Mouse (Mus musculus): ENCODE measurements around the gene Gjc2.

Gene Gjc2

DNA sequence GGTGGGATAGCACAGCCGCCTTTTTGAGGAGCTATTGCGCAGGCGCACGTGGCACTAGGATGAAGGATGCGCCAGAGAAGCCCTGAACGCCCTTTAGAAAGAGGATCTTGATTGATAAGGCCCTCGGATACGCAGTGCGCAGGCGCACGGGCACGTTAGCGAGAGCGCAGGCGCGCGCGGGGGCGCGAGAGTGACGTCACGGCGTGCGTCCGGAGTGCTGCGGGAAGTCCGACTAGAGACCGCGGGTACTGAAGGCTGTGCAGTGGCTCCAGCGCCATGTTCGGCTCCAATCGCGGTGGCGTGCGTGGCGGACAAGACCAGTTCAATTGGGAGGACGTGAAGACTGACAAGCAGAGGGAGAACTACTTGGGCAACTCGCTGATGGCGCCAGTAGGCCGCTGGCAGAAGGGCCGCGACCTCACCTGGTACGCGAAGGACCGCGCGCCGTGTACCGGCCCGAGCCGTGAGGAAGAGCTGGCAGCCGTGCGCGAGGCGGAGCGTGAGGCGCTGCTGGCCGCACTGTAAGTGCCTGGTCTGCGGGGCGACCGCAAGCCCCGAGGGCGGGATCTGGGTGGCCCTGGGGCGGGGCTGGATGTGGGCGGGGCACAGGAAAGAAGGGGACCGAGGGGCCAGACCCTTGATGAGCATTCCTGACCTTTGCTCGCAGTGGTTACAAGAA lies 25.3 kb upstream of the Gjc2 start, which contains the start of gene 2310033P09Rik:
TSS of gene 2310033P09Rik (plus strand) at position 169 of the 679 bp plus-strand sequence.
- DNase-seq, result peak; percentile 96

DNA sequence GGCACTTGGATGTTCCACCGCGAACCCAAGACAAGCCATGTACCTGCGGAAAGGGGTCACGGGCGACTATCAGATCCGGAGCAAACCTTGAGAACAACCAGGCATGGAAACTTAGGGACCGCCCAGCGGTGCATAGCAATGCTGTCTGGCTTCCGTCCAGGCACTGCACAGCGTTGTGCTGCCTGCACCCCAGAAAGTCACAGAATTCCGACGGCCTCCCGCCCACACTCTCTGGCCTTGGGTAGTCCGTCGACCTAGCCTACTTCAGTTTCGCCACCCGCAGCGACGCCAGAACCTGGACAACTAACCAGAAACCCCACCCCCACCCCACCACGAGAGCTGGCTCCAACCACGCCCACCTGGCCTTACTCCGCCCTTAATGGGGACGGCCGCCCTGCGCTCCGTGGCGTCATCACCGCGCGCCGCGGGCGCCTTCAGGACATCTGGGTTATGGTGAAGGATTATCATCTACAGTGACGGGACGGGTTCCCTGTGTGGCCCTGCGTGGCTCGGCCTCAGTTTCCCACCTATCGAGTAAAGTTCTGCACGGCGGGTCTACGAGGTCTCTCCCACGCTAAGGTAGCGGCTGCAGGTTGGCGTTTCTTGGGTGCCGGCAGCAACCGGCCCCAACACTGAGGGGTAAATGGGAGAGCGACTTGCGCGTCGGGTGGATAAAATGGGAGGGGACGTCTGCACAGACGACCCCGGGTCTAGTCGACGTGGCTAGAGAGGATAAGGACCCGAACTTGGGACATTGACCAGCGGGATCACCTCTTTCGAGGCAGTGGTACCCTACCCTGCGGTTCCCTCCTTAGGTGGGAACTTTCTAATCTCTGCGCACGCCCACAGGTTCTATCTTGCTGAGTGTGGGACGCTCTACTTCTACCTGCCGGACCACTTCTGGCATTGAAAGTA lies 19.3 kb upstream of the Gjc2 start, which contains the start of gene Mrpl55:
TSS of gene Mrpl55 (plus strand) at position 406 of the 915 bp plus-strand sequence.
- peak; percentile 91 for DNase-seq

DNA sequence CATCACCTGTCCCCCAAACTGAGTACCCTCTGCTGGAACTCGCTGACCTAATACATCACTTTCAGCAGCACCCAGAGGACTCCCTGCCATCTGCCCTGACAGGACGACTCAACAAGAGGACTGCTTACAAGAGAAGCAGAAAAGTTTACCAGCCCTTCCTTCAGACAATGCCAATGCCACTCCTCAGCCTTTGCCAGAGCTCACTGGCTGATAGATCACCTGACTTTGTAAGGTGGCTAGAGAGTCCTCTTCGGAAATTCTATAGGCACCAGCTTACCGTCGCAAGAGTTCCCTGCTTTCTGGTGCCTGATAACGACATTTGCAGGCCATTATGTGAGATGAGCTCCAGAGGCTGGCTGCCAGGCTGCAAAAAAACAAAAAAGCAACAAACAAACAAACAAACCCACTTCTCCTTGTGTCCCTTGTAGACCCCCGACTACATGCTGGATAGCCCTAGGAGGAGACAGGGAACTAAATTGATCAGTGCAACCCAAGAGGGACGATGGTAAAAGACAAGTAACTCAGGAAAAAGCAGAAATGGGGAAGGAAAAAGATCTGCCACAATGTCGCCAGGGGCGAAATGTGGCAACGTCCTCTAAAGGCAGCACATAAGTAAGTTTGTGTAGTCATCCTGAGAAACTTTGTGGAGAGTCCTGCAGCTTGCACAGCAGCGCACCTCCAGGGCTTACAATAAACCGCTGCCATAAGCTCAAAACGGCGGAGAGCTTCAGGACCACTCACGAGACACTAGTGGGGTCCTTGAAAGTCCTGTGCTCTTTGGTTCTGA lies 18.4 kb upstream of the Gjc2 start:
- no peak for DNase-seq

DNA sequence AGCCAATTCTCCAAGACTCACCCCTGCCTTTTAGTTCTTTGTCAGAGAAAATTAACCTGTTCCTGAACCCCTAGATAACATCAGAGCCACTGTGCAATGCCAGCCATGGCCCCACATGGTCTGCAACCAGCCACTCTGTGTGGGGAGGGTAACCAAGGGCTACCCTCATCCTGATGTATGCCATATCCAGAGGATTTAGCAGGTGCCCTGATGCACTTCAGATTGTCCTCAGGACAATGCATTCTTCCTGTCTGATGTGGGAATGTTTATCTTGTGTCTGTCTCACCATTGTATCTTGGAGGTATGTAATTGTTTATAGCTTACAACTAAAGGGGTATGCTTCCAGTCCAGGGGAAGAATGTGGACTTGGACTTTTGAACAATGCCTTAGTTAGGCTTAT lies 13.2 kb upstream of the Gjc2 start:
- no peak for DNase-seq

DNA sequence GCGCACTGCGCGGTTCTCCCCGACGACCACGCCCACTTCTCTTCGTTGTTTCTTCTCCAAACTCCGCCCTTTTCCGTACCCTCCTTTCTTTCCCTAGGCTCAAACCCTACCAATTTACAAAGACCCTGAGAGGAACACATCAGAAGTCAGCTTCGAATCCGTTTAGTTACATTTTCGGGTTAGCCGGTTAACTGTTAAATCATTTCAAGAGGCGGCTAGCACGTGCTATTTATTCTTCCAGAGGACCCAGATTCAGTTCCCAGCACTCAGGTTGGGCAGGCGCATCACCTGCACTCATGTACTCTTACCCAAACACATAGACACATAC lies 9.0 kb upstream of the Gjc2 start, which contains the start of gene Guk1:
TSS of gene Guk1 (minus strand) at position 154 of the 328 bp plus-strand sequence.
- no peak for DNase-seq

DNA sequence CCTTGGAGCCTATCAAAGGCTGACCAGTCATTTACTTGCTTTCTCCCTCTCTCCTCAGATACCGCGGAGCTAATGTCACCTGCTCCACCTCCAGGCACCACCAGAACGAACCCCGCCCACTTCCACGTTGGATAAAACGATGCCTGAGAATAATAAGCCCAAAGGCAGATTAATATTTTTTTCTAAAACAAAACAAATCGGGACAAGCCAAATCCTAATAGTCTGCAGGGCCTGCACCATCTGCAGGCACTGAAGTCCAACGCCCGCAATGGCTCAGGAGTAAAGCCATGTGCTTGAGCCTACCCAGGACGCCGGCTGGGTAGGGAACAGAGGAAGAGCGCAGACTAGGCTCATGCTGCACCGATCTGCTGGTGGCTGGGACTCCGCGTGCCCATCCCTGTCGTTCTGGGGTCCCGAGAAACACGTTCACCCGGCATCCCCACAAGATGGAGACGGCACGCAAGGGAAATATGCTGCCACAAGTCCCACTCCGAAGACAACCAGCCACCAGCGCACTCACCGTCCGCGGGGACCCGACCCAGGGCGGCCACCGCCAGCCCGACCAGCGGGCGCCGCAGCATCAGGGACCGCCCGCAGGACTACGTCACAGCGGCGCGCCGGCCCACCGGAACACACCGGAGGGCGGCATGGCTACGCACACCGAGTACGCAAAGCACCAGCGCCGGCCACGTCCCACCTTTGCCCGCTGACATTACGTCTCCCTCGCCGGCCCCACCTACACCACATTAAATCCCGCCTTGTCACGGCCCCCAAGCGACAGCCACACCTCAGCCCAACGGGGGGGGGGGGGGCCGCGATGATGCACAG lies 8.4 kb upstream of the Gjc2 start:
- peak; percentile 95 for DNase-seq

DNA sequence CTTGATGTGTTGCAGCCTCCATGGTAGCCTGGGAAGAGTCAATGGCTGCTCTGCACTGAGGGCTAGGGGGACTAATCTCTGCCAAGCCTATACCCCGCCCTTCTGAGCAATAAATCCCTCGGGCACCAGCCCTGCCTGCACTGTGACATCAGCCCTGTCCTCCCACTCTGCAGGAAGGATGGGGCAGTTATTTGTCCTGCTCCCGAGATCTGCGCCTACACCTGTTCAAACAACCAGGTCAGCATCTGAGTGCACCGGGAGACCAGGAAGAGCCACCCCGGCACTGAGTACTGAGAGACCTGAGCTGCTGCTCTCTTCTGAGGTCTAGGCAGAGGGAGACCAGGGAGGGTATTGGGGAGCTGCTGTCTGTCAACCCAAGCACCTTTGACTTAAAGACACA lies 4.7 kb upstream of the Gjc2 start:
- DNase-seq, result no peak

DNA sequence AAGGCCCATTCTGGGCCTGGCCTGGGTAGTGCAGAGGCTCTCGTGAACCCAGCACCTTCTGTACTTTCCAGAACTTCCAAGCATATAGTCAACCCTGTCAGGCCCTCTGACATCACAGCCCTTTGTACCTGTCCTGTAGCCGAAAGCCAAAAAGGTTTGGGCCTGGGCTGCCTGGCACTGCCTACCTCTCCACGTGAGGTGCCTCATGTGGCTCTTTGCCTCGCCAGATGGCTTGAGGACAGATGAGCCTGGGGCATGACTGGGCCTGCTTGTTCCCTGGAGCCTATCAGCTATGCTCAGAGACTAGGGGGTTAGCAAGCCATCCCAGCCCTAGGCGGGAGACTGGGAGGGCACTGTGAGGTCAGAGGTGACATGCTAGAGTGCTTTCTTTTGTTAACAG lies 2.5 kb upstream of the Gjc2 start:
- no peak for DNase-seq

DNA sequence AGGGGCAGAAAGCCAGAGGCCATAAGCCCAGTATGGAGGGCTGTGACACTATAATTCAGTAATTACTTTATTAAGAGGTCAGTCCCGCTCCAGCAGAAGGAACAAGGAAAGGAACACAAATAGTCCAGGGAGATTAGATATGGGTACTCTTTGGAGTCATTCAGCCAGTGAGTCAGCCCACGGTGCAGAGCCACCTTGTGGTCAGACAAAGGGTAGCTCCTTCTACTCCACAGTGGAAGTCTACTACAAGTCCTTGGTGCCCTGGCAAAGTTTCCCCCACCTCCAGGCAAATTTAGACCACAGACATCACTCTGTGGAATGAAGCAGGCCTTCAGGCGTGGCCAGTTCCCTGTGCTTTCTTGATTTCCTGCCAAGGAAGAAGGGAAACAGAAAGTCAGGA lies 808 bp upstream of the Gjc2 start:
- DNase-seq, result peak; percentile 31

DNA sequence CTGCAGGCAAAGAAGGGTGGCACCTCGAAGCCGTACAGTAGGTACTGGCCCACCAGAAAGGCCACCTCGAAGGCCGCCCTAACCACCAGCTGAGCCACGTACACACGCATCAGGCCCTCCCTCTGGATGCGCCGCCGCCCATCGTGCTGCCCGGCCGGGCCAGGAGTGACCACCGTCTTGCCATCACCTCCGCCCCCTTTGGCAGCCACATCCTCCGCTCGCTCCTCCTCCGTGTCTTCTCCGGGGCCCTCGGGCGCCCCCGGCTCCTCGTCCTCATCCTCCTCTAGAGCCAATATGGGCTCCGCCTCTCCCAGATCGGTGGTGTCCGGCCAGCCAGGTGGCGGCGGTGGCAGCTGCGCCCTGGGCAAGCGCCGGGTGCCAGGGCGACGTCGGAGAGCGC lies 6.1 kb downstream of the Gjc2 start:
- no peak for DNase-seq

DNA sequence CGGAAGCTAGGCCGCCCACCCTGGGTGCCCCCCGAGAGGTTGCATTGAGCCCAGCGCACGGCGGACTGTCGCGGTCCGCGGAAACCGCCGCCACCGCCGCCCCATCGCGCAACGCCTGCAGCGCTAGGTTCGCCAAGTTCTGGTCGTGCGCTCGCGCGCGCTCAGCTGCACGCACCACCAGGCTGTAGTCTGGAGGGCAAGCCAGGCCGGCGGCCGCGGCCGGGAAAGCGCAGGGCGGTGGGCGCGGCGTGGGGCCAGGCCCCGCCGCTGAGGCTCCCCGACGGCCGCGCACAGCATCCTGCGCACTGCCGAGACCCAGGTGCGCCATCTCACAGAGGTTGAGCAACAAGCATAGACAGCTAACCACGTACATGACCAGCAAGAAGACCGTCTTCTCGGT lies 6.5 kb downstream of the Gjc2 start:
- DNase-seq, result no peak

DNA sequence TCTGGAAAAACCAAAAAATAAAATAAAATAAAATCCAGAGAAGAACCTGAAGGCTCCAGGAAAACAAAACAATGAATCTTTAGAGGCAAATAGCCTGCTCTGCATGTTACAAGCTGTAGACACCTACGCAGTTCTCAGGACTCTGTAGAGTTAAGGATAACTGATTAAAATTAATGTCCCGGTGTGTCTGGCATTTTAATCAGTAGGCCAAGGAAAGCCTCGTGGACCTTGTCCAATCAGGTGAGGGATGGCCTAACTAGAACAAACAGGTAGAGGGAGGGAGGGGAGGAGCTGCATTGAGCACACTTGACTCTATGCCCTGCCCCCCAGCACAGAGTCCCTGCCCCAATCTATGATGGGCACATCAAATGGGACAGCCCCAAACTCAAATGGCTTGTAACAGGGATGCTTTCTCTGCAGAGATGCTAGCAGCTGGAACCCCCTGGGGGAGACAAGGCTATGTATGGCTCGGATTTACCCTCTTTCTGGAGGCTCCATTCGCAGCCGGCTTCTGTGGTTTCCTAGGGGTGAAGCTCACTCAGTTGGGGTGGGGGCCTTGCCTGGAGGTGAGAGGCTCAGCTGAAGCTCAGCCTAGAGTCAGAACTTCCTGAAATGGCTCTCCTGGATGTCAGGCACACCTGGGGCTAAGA lies 8.7 kb downstream of the Gjc2 start:
- DNase-seq, result no peak

DNA sequence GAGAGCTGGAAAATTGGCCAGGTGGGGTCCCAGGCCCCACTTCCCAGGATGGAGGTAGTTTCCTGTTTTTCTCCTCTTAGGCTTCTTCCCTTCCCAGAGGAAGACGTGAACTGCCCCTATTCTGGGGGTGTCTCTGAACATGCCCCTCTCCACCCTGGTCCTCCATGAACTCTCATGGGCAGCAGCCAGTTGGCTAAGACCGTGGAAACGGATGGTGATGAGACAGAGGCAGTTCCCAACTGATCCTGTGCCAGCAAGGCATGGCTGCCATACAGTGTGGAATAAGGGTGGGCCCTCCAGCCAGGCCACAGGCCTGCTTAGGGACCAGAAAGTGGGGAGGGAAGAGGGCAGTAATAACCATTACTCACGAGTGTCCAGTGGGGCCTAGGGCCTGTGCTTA lies 12.5 kb downstream of the Gjc2 start:
- no peak for DNase-seq

DNA sequence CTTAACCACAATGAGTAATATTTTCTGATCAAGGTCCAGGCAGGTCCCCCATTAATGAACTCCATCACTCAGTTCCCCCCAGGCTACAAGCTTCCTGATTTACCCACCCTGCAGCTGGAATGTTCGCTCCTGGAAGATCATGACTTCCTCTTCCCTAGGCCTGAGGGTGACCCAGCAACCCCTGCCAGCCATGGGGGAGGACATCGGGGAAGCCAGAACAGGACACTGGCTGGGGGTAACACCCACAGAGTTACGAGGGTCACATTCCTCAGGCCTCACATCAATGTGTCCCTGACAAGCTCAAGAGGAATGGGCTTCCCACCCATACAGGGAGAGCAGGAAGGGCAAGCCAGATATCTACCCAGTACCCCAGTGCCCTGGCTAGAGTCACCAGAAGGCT lies 13.2 kb downstream of the Gjc2 start:
- DNase-seq, result no peak

DNA sequence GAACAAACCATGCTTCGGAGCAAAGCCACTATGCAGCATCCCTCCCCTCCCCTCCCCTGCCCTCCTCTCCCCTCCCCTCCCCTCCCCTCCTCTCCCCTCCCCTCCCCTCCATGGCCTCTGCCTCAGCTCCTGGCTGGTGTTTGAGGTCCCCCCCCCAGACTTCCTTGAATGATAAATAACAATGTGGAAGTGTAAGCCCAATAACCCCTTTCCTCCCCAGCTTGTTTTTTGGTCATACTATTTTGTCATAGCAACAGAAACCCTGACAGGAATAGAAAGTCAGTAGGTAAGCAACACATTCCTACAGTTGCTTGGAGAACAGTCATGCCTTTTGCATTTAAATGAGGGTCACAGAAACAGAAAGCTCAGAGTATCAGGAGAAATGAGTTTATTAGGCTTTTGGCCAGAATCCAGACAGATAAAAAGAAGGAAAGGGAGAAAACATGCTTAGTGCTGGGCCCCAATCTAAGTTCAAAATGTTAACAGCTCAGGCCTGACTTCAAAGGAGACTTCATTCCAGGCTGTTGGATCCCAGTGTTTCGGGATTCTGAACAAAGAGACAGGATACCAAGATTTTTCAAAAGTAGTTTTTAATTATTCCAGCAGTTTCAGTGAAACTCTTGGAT lies 17.3 kb downstream of the Gjc2 start:
- DNase-seq, result no peak

DNA sequence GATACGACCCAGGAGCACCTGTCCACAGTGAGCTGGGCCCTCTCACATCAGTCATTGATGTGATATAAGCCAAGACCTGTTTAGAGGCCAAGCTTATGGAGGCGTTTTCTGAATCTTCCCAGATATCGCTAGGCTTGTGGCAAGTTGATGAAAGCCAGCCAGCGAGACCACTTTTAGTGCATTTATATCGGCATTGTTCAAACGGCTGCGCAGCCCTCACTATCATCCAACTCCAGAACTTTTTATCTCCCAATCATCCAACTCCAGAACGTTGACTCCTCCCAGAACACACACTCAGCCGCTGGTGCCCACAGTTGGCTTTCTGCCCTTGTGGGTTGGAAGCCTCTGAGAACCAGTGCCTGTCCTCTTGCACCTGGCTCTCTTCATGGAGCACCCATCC lies 18.6 kb downstream of the Gjc2 start:
- no peak for DNase-seq

DNA sequence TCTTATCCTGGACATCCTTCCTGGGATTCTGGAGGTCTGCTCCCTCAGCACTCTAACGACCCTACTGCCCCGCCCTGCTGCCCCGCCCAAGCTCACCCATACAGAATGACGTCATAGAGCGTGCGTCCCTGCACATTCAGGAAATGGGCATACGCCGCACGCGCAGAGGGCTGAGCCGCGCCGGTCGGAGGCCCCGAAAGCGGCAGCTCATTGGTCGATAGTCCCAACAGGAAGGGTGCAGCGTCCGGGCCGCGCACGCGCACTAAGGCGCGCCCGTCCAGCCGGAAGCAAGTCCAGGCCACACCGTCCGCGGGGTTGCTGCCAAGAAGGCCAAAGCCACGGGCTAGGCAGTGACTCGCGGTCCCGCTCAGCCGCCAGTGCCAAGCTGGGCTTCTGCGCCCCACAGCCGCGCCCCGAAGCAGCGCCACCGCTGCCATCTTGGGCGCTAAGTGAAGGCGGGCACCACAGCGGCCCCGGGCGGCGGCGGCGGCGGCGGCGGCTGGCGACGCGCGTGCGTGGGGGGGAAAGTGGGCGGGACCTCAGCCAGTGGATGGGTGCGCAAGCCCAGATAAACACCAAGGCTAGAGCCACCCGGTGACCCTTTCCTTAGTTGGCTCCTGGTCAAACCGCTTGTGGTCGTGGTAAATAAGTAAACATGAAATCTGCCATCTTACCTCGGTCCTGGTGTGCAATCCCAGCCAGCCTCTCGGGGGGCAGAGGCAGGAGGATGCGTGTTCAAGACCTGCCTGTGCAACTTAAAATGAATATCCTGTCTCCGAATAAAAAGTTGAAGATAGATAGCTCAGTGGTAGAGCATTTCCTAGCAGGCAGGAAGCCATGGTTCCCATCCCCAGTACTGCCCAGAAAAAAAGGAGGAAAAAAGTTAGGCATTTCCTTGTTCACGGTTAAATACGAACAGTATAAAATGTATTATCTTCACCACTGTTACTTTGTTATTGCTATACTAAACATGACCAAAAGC lies 19.5 kb downstream of the Gjc2 start, which contains the start of gene Iba57:
TSS of gene Iba57 (minus strand) at position 485 of the 982 bp plus-strand sequence.
- DNase-seq, result peak; percentile 98

DNA sequence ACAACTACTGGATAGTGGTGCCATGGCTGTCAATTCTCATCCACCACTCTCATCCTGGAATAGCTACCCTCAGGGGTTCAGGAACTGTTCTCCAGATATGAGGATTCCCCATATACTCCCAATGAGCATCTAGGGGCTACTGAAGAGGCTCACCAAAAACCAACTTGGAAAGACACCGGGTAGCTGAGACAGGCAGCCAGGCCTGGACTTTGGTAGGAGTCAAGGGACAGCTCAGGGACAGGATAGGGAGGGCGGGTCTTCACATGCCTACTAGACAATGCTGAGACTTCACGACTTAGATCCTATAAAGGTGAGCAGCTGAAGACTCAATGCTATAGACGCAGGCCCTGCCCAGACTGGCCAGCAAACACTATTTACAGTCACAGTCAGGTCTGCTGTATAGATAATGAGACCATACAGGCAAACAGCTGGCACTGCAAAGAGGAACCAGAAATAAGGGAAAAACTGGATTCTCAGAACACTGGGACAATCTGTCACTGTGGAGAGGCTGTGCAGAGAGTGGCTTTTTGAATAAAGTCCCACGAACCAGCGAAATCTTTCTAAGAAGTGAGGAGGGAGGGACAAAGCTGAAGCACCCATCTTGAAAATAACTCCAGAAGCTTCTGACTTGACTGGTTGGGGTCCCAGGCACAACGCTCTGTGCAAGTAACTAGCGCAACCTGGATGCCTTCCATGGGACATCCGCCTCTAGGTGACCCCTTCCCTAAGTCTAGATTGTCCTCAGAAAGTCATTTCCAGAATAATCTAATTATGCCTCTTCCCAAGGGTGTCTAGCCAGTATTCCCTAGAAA lies 20.4 kb downstream of the Gjc2 start:
- no peak for DNase-seq

DNA sequence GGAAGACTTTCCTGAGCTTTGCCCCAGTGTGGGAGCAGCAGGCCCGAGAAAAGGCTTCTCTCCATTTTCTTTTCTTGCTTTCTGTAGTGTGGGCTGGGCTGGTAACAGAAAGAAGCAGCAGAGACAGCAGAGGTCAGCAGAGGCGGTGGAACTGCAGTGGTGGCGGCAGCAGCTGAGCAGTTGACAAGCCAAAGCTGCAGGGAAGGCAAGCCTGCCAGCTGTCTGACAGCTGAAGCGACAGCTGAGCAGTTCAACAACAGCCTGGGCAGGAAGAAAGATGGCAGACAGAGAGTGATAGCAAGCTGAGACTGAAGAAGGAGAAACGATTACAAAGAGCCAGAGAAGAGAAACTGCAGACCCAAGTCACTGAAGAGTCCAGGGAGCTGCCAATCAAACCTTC lies 21.6 kb downstream of the Gjc2 start:
- no peak for DNase-seq

Data from right cerebral cortex, postnatal 25 days (tissue).